Mouse (Mus musculus): ENCODE measurements around the gene Sell. TPM values are rescaled to one million over a fixed set of nuclear protein-coding genes. Genes with fewer than 3 reads are reported as not detected.

Gene Sell
- polyA plus RNA-seq, 2 experiments, result 0.09 to 0.21 TPM

DNA sequence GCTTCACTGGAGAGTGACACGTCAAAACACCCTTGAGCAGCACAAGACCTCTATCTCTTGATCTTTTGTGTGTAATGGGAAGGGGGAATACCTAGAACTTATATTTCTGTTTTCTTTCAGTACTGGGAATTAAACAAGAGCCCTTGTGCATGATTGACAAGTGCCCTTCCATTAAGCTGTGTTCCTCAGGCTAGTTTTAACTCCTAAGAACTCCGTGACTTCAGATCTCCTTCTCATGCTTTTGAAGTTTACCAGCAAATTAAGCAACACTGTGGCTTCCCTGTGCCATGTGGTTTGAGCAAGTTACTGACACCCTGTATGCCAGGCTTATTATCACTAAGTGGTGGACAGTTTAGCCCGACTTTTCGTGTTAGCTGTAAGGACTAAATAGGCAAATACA, 21.3 kb downstream of the Sell start:
- DNase-seq (ENCODE audit: low spot score), result no peak
- Histone ChIP-seq H3K36me3 (ENCODE audit: control insufficient read depth, insufficient read depth, low read length) (no peaks in the 10 kb centered on the region), H3K9ac (ENCODE audit: low read depth, low read length, severe bottlenecking) (no peak overlapping the region), H3K4me1 (ENCODE audit: control insufficient read depth, insufficient read depth, low read length) (no peaks in the 10 kb centered on the region), H3K4me2 (replicated peaks; ENCODE audit: low read depth, low read length, severe bottlenecking) (no peak overlapping the region), H3K27ac (replicated peaks; ENCODE audit: low read depth, low read length) (no peak overlapping the region), H3K4me3 (replicated peaks; ENCODE audit: low read length) (no peak overlapping the region), H3K27me3 (ENCODE audit: control insufficient read depth, insufficient read depth, low read length) (no peaks in the 10 kb centered on the region), H3K9me3 (ENCODE audit: control insufficient read depth, low read length) (no peaks in the 10 kb centered on the region)
- 86% methylated on average over 4 of the region's 4 CpGs for WGBS
- ATAC-seq (ENCODE audit: low FRiP score, low read depth), result no peak
- no peak for TF ChIP-seq POLR2A (IDR thresholded peaks at IDR 0.05; ENCODE audit: borderline replicate concordance, extremely low read depth, insufficient read depth, insufficient read length)

DNA sequence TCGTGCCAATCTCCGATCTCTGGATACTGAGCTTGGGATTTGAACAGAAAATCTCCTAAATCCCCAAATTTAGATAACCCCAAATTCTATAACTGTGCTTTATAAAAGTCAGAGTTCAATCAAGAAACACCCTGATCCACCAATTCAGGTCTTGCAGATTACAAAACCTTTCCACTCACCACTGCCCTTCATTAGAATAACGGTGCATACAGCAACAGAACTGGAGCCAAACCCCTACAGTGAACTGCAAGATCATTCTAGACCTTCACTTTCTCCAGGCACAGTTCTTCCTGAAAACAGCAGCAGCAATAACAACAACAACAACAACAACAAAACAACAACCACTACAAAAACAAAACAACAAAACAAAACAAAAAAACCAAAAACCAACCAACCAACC, 25.0 kb downstream of the Sell start:
- Histone ChIP-seq H3K4me2 (replicated peaks; ENCODE audit: low read depth, low read length, severe bottlenecking) (no peak overlapping the region), H3K4me3 (replicated peaks; ENCODE audit: low read length) (no peak overlapping the region), H3K27me3 (ENCODE audit: control insufficient read depth, insufficient read depth, low read length) (no peaks in the 10 kb centered on the region), H3K4me1 (ENCODE audit: control insufficient read depth, insufficient read depth, low read length) (no peaks in the 10 kb centered on the region), H3K27ac (replicated peaks; ENCODE audit: low read depth, low read length) (no peak overlapping the region), H3K9ac (ENCODE audit: low read depth, low read length, severe bottlenecking) (no peak overlapping the region), H3K9me3 (ENCODE audit: control insufficient read depth, low read length) (no peaks in the 10 kb centered on the region), H3K36me3 (ENCODE audit: control insufficient read depth, insufficient read depth, low read length) (no peaks in the 10 kb centered on the region)
- DNase-seq (ENCODE audit: low spot score), result no peak
- WGBS, result 85% methylated on average over 3 of the region's 3 CpGs
- no peak for ATAC-seq (ENCODE audit: low FRiP score, low read depth)
- TF ChIP-seq POLR2A (IDR thresholded peaks at IDR 0.05; ENCODE audit: borderline replicate concordance, extremely low read depth, insufficient read depth, insufficient read length), result no peak

DNA sequence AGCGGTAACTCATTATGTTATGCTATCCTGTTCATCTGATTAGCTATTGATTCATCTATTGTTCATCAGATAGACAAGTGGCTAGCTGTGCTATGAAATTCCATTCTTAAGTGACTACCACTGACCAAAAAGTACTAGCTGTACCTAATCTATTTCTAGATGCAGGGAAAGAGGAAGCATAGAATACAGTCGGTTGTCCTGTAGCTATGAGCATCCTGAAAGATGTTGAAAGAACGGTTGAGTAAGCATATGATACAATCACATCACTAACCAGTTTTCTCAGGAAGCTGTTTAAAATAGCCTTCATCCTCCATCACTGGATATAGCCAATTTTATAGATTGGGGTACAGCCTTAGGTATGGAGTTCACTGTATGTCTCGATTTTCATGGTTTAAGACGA, 26.1 kb downstream of the Sell start:
- no peak for TF ChIP-seq POLR2A (IDR thresholded peaks at IDR 0.05; ENCODE audit: borderline replicate concordance, extremely low read depth, insufficient read depth, insufficient read length)
- H3K4me3 ChIP-seq (replicated peaks; ENCODE audit: low read length), result no peak overlapping the region
- H3K9ac ChIP-seq (ENCODE audit: low read depth, low read length, severe bottlenecking), result no peak overlapping the region
- no peak overlapping the region for H3K4me2 ChIP-seq (replicated peaks; ENCODE audit: low read depth, low read length, severe bottlenecking)
- no peaks in the 10 kb centered on the region for H3K27me3 ChIP-seq (ENCODE audit: control insufficient read depth, insufficient read depth, low read length)
- no peak for DNase-seq (ENCODE audit: low spot score)
- H3K27ac ChIP-seq (replicated peaks; ENCODE audit: low read depth, low read length), result no peak overlapping the region
- no peaks in the 10 kb centered on the region for H3K4me1 ChIP-seq (ENCODE audit: control insufficient read depth, insufficient read depth, low read length)
- no peaks in the 10 kb centered on the region for H3K9me3 ChIP-seq (ENCODE audit: control insufficient read depth, low read length)
- ATAC-seq (ENCODE audit: low FRiP score, low read depth), result no peak
- no peaks in the 10 kb centered on the region for H3K36me3 ChIP-seq (ENCODE audit: control insufficient read depth, insufficient read depth, low read length)
- WGBS, result 92% methylated on average over 5 of the region's 5 CpGs

DNA sequence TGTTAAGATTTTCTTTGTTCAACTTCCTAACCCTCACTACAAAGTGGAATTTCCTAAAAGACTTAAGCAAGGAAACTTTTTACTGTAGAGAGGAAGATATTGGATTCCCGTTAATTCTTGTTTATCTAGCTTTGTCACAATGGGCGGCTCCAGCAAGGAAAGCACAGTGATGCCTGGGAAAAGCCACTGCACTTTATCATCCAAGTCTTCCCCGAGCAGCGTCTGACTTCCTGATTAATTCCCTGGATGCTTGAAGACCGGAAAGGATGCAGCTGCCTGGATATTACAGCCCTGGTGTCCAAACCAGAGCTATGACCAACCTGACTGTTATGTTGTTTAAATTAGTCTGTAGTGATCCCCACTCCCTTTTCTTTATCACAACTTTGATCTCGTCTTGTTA, 35.0 kb downstream of the Sell start:
- H3K27ac ChIP-seq (replicated peaks; ENCODE audit: low read depth, low read length), result no peak overlapping the region
- TF ChIP-seq POLR2A (IDR thresholded peaks at IDR 0.05; ENCODE audit: borderline replicate concordance, extremely low read depth, insufficient read depth, insufficient read length), result no peak
- H3K9ac ChIP-seq (ENCODE audit: low read depth, low read length, severe bottlenecking), result no peak overlapping the region
- H3K36me3 ChIP-seq (ENCODE audit: control insufficient read depth, insufficient read depth, low read length), result no peaks in the 10 kb centered on the region
- no peaks in the 10 kb centered on the region for H3K4me1 ChIP-seq (ENCODE audit: control insufficient read depth, insufficient read depth, low read length)
- H3K27me3 ChIP-seq (ENCODE audit: control insufficient read depth, insufficient read depth, low read length), result no peaks in the 10 kb centered on the region
- H3K4me3 ChIP-seq (replicated peaks; ENCODE audit: low read length), result no peak overlapping the region
- H3K4me2 ChIP-seq (replicated peaks; ENCODE audit: low read depth, low read length, severe bottlenecking), result no peak overlapping the region
- no peak for DNase-seq (ENCODE audit: low spot score)
- WGBS, result 57% methylated on average over 6 of the region's 6 CpGs
- no peaks in the 10 kb centered on the region for H3K9me3 ChIP-seq (ENCODE audit: control insufficient read depth, low read length)
- ATAC-seq (ENCODE audit: low FRiP score, low read depth), result no peak

DNA sequence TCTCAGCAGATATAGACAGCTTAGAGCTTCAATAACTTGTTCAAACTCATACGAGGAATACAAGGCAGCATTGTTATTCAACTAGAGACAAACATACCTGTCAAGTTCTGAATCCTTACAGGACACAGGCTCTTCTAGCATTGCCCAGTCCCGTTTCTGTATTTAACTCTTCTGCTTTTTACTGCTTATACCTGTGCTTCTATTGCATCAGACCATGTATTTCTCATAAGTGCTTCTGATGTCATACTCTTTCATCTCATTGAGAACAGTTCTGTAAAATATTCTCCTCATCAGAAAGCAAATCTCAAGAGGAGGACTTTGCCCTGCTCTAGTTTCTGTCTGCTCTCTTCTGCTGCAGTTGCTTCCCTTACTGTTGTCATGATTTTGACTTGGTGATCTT, 36.1 kb downstream of the Sell start:
- Histone ChIP-seq H3K27ac (replicated peaks; ENCODE audit: low read depth, low read length) (no peak overlapping the region), H3K4me2 (replicated peaks; ENCODE audit: low read depth, low read length, severe bottlenecking) (no peak overlapping the region), H3K4me1 (ENCODE audit: control insufficient read depth, insufficient read depth, low read length) (no peaks in the 10 kb centered on the region), H3K9me3 (ENCODE audit: control insufficient read depth, low read length) (no peaks in the 10 kb centered on the region), H3K27me3 (ENCODE audit: control insufficient read depth, insufficient read depth, low read length) (no peaks in the 10 kb centered on the region), H3K9ac (ENCODE audit: low read depth, low read length, severe bottlenecking) (no peak overlapping the region), H3K36me3 (ENCODE audit: control insufficient read depth, insufficient read depth, low read length) (no peaks in the 10 kb centered on the region), H3K4me3 (replicated peaks; ENCODE audit: low read length) (no peak overlapping the region)
- 79% methylated on average over 2 of the region's 2 CpGs for WGBS
- ATAC-seq (ENCODE audit: low FRiP score, low read depth) (no peak), DNase-seq (ENCODE audit: low spot score) (no peak)
- no peak for TF ChIP-seq POLR2A (IDR thresholded peaks at IDR 0.05; ENCODE audit: borderline replicate concordance, extremely low read depth, insufficient read depth, insufficient read length)

DNA sequence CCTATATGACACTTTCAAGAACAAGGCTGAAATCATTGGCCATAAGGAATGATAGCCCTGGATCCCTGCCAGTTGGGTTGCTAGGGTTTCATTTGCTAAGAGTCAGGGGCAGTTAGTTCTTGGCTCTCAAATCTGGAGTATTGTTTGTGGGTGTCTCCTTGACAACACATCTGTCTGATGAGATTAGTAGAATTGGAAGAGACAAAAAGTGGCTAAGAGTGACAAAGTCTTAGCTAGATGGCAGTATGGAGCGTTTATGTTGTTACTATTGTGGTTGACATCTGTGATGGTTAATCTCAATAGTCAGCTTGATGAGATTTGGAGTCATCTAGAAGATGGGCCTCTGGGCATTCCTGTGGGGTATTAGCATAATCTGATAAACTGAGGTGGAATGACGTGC, 36.6 kb downstream of the Sell start:
- Histone ChIP-seq H3K36me3 (ENCODE audit: control insufficient read depth, insufficient read depth, low read length) (no peaks in the 10 kb centered on the region), H3K4me3 (replicated peaks; ENCODE audit: low read length) (no peak overlapping the region), H3K4me1 (ENCODE audit: control insufficient read depth, insufficient read depth, low read length) (no peaks in the 10 kb centered on the region), H3K9me3 (ENCODE audit: control insufficient read depth, low read length) (no peaks in the 10 kb centered on the region), H3K9ac (ENCODE audit: low read depth, low read length, severe bottlenecking) (no peak overlapping the region), H3K27ac (replicated peaks; ENCODE audit: low read depth, low read length) (no peak overlapping the region), H3K27me3 (ENCODE audit: control insufficient read depth, insufficient read depth, low read length) (no peaks in the 10 kb centered on the region), H3K4me2 (replicated peaks; ENCODE audit: low read depth, low read length, severe bottlenecking) (no peak overlapping the region)
- no peak for TF ChIP-seq POLR2A (IDR thresholded peaks at IDR 0.05; ENCODE audit: borderline replicate concordance, extremely low read depth, insufficient read depth, insufficient read length)
- WGBS, result 76% methylated on average over 2 of the region's 2 CpGs
- ATAC-seq (ENCODE audit: low FRiP score, low read depth), result no peak
- DNase-seq (ENCODE audit: low spot score), result no peak
